Mouse (Mus musculus) stomach, postnatal 0 days (tissue): ENCODE data around the gene Tlr12. TPM values are rescaled to one million over a fixed set of nuclear protein-coding genes. Genes with fewer than 3 reads are reported as not detected.

Experiments
- ATAC-seq: fragments of 200-750 bp; cut with Nextera tagmentation; 2 replicates; pipeline ENCODE4 v1.8.0; 2017; ENCODE audit not compliant: low FRiP score, low TSS enrichment
- DNase-seq: peaks from one replicate; pipeline ENCODE4 v3.0.0-alpha.2; 2016; ENCODE audit warnings: low spot score
- H3K27ac ChIP-seq: fragments of 300-500 bp; sonication (generic); replicated peaks from 2 replicates; pipeline ENCODE4 v1.5.1; 2014; ENCODE audit warnings: mild to moderate bottlenecking, control low read depth
- H3K27me3 ChIP-seq: fragments of 300-500 bp; sonication (generic); 2 replicates; pipeline ENCODE4 v1.6.1; 2014; ENCODE audit warnings: low read length; ENCODE audit not compliant: control insufficient read depth, insufficient read depth
- H3K36me3 ChIP-seq: fragments of 300-500 bp; sonication (generic); 2 replicates; pipeline ENCODE4 v1.6.1; 2014; ENCODE audit warnings: low read length, mixed read lengths; ENCODE audit not compliant: control insufficient read depth, insufficient read depth
- H3K4me1 ChIP-seq: fragments of 300-500 bp; sonication (generic); replicated peaks from 2 replicates; pipeline ENCODE4 v1.6.1; 2014; ENCODE audit warnings: antibody characterized with exemption; ENCODE audit not compliant: control insufficient read depth, insufficient read depth
- H3K4me2 ChIP-seq: fragments of 300-500 bp; sonication (generic); replicated peaks from 2 replicates; pipeline ENCODE4 v1.6.1; 2014; ENCODE audit warnings: low read depth, mild to moderate bottlenecking, control low read depth, moderate library complexity
- H3K4me3 ChIP-seq: fragments of 300-500 bp; sonication (generic); 2 replicates; pipeline ENCODE4 v1.5.1; 2014; ENCODE audit warnings: low read depth, low read length, control low read depth
- H3K9ac ChIP-seq: fragments of 300-500 bp; sonication (generic); 2 replicates; pipeline ENCODE4 v1.6.1; 2014; ENCODE audit warnings: mild to moderate bottlenecking, low read length, control low read depth, mixed read lengths
- H3K9me3 ChIP-seq: fragments of 300-500 bp; sonication (generic); 2 replicates; pipeline ENCODE4 v1.6.1; 2016; ENCODE audit warnings: low read length; ENCODE audit not compliant: control insufficient read depth
- CTCF ChIP-seq: IDR thresholded peaks from 2 replicates; pipeline ENCODE4 v1.5.1; 2016; ENCODE audit warnings: antibody characterized with exemption, low read depth, mild to moderate bottlenecking, moderate library complexity
- EP300 ChIP-seq: optimal IDR thresholded peaks from 2 replicates; pipeline ENCODE3; 2016; ENCODE audit warnings: antibody characterized with exemption
- WGBS: fragments of 180-500 bp; shearing (Covaris S2); extraction: QIAGEN DNeasy Blood & Tissue Kit; methylation state at CpG from one replicate; pipeline ENCODE4 v1.1.7; 2014; 5-methylcytosine and 5-hydroxymethylcytosine counted together
- polyA plus RNA-seq: library from polyadenylated mRNA; unstranded; fragments of >200 nt; fragmentation: Nextera tagmentation; extraction: Ambion mirVana; gene quantifications from 2 replicates; pipeline ENCODE4 v1.2.1, GENCODE M21; 2015

The Tlr12 gene
- polyA plus RNA-seq, 1 experiment from 2014 or later, result 0.57 TPM

- no peak for ATAC-seq
- peak; percentile 22 for DNase-seq
- Histone ChIP-seq H3K27me3 (no peaks in the 10 kb centered on the region), H3K4me1 (no peaks in the 10 kb centered on the region), H3K27ac (no peak overlapping the region), H3K4me3 (no peak overlapping the region), H3K36me3 (peaks cover 7% of the 10 kb centered on the region), H3K9me3 (no peaks in the 10 kb centered on the region), H3K4me2 (no peak overlapping the region), H3K9ac (no peak overlapping the region)
- 66% methylated on average over 11 of the region's 11 CpGs for WGBS
- no peak for TF ChIP-seq EP300
- no peak for TF ChIP-seq CTCF
Measured at GRCm38 (mm10) chr4:128607661-128608060, 10.8 kb downstream of the Tlr12 start.

DNA sequence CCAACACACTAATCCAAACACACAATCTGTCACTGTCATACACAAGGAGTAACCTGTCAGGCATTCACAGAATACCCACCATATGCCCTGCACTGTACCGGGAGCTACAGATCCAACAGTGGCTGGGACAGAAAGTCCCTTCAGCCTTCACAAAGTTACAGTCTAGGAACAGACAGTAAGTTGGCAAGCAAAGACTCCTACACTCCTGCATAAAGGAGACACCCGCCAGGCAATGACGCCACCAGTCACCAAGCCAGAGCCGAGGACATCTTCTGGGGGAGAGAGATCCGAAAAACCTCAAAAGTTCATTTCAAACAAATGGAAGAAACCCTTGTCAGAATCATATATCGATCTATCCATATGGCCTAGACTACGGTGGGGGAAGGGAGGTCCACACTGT is 11.8 kb downstream of the Tlr12 start:
- DNase-seq, result no peak
- Histone ChIP-seq H3K4me2 (no peak overlapping the region), H3K9ac (no peak overlapping the region), H3K27me3 (no peaks in the 10 kb centered on the region), H3K27ac (no peak overlapping the region), H3K4me1 (no peaks in the 10 kb centered on the region), H3K9me3 (no peaks in the 10 kb centered on the region), H3K36me3 (peaks cover 7% of the 10 kb centered on the region), H3K4me3 (no peak overlapping the region)
- WGBS, result 93% methylated on average over 7 of the region's 7 CpGs
- TF ChIP-seq CTCF, result no peak
- TF ChIP-seq EP300, result no peak
- ATAC-seq, result no peak

GRCm38 (mm10) chr4:128597801-128598560 is 20.4 kb downstream of the Tlr12 start:
- H3K4me1 ChIP-seq, result no peaks in the 10 kb centered on the region
- 61% methylated on average over 12 of the region's 12 CpGs for WGBS
- H3K9ac ChIP-seq, result no peak overlapping the region
- H3K4me3 ChIP-seq, result no peak overlapping the region
- no peak for TF ChIP-seq CTCF
- TF ChIP-seq EP300, result no peak
- H3K27ac ChIP-seq, result no peak overlapping the region
- no peak overlapping the region for H3K4me2 ChIP-seq
- ATAC-seq, result no peak
- H3K36me3 ChIP-seq, result no peaks in the 10 kb centered on the region; the same call in 1 of the 2 replicates
- DNase-seq, result no peak
- no peaks in the 10 kb centered on the region for H3K9me3 ChIP-seq
- H3K27me3 ChIP-seq, result no peaks in the 10 kb centered on the region

DNA sequence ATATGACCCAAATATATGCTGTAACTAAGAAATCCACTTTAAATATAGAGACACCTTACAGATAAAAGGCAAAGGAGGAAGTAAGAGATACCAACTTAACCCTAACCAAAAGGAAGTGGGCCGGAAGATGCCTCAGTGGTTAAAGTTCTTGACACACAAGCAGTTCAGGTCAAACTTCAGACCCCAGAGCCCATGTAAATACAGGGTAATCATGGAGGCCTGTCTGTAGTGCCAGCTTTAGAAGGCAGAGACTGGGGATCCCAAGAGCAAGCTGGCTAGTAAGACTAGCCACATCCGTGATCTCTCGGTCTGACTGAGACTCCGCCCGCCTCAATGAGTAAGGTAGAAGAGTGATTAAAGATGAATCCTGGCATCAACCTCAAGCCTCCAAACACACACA is 24.4 kb downstream of the Tlr12 start:
- 93% methylated on average over 5 of the region's 5 CpGs for WGBS
- no peak for ATAC-seq
- no peak for TF ChIP-seq EP300
- TF ChIP-seq CTCF, result no peak

DNA sequence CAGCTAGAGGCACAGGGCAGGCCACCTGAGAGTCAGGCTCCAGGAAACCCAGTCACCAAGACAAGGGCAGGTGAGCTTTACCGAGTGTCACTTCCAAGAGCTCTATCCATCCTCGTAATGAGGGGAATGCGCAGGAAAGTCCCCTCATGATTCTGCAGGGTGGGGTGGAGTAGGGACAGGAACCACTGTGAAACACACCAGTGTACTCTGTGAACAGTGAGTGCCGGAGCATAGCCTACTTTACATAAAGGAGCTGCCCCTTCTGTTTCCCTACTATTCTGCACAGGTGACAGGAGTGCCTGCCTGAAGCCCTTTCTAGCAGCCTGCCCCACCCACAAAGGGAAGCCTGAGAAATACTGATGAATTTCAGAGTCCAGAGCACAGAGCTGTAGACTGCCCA is 25.1 kb downstream of the Tlr12 start:
- Histone ChIP-seq H3K4me1 (no peaks in the 10 kb centered on the region), H3K4me3 (no peak overlapping the region), H3K9me3 (no peaks in the 10 kb centered on the region), H3K27me3 (no peaks in the 10 kb centered on the region), H3K36me3 (peaks cover 7% of the 10 kb centered on the region; the same call in 1 of the 2 replicates), H3K27ac (no peak overlapping the region), H3K9ac (no peak overlapping the region), H3K4me2 (no peak overlapping the region)
- no peak for TF ChIP-seq CTCF
- no peak for TF ChIP-seq EP300
- no peak for ATAC-seq
- WGBS, result 93% methylated on average over 4 of the region's 4 CpGs
- DNase-seq, result no peak

More for the DNA sequence above, 24.4 kb downstream of the Tlr12 start:
- Histone ChIP-seq H3K9ac (no peak overlapping the region), H3K27ac (no peak overlapping the region), H3K4me1 (no peaks in the 10 kb centered on the region), H3K27me3 (no peaks in the 10 kb centered on the region), H3K36me3 (peaks cover 7% of the 10 kb centered on the region; the same call in 1 of the 2 replicates), H3K4me2 (no peak overlapping the region), H3K9me3 (no peaks in the 10 kb centered on the region), H3K4me3 (no peak overlapping the region)
- DNase-seq, result no peak

DNA sequence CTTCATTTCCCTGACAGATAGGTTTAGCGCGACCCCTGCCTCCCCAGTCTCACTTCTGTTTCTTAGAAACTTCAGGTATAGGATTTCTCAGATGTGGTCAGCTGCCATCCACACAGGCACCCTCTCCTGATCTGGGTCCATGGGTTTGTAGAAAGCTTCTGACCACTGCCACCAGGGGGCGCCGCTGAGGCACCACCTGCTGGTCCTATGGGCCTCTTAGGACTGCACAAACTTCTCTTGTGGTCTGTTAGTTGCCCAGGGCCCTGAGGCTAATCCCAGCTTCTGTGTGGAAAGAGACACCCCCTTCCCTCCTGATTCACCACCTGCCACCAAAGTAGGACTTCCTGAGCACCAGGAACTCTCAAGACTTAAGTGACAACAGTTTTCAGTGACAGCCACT is 39.2 kb downstream of the Tlr12 start:
- Histone ChIP-seq H3K36me3 (peaks cover under 1% of the 10 kb centered on the region; the same call in 1 of the 2 replicates), H3K9ac (no peak overlapping the region), H3K4me3 (no peak overlapping the region), H3K27ac (no peak overlapping the region), H3K4me1 (no peaks in the 10 kb centered on the region), H3K27me3 (no peaks in the 10 kb centered on the region), H3K9me3 (no peaks in the 10 kb centered on the region), H3K4me2 (no peak overlapping the region)
- DNase-seq (peak; percentile 48), ATAC-seq (no peak)
- WGBS, result 57% methylated on average over 4 of the region's 4 CpGs
- TF ChIP-seq EP300 (no peak), CTCF (peak; percentile 68)
